Mouse (Mus musculus) midbrain, embryonic 16.5 days (tissue): ENCODE results near the gene Creld2. TPM values are rescaled to one million over a fixed set of nuclear protein-coding genes. Genes with fewer than 3 reads are reported as not detected.

Experiments used
- ATAC-seq: fragments of 200-750 bp; cut with Nextera tagmentation; 2 replicates; pipeline ENCODE4 v1.8.0; 2017; ENCODE audit warnings: moderate TSS enrichment
- H3K27ac ChIP-seq: fragments of 300-500 bp; sonication (generic); 2 replicates; pipeline ENCODE4 v1.5.1; 2014; ENCODE audit warnings: mild to moderate bottlenecking, low read length, mixed read lengths
- H3K27me3 ChIP-seq: fragments of 300-500 bp; sonication (generic); 2 replicates; pipeline ENCODE4 v1.6.1; 2014; ENCODE audit warnings: low read depth, low read length, mixed read lengths; ENCODE audit not compliant: control insufficient read depth, insufficient read depth
- H3K36me3 ChIP-seq: fragments of 300-500 bp; sonication (generic); 2 replicates; pipeline ENCODE4 v1.6.1; 2014; ENCODE audit warnings: mild to moderate bottlenecking, low read length, moderate library complexity, mixed read lengths; ENCODE audit not compliant: control insufficient read depth, insufficient read depth
- H3K4me1 ChIP-seq: fragments of 300-500 bp; sonication (generic); 2 replicates; pipeline ENCODE4 v1.6.1; 2014; ENCODE audit warnings: mild to moderate bottlenecking, low read length, mixed read lengths; ENCODE audit not compliant: control insufficient read depth, insufficient read depth
- H3K4me2 ChIP-seq: fragments of 300-500 bp; sonication (generic); 2 replicates; pipeline ENCODE4 v1.6.1; 2014; ENCODE audit warnings: mild to moderate bottlenecking, low read length, mixed read lengths
- H3K4me3 ChIP-seq: fragments of 300-500 bp; sonication (generic); 2 replicates; pipeline ENCODE4 v1.5.1; 2014; ENCODE audit warnings: low read depth, mild to moderate bottlenecking, low read length, moderate library complexity, mixed read lengths
- H3K9ac ChIP-seq: fragments of 300-500 bp; sonication (generic); 2 replicates; pipeline ENCODE4 v1.6.1; 2014; ENCODE audit warnings: low read depth, low read length, mixed read lengths
- H3K9me3 ChIP-seq: fragments of 300-500 bp; sonication (generic); replicated peaks from 2 replicates; pipeline ENCODE4 v1.6.1; 2014; ENCODE audit warnings: mild to moderate bottlenecking, low read length, mixed read lengths; ENCODE audit not compliant: control insufficient read depth, poor library complexity, severe bottlenecking
- WGBS: fragments of 180-500 bp; shearing (Covaris S2); extraction: QIAGEN DNeasy Blood & Tissue Kit; methylation state at CpG from one replicate; pipeline ENCODE4 v1.1.7; 2014; 5-methylcytosine and 5-hydroxymethylcytosine counted together
- polyA plus RNA-seq: library from polyadenylated mRNA; unstranded; fragments of >200 nt; fragmentation: Nextera tagmentation; extraction: Ambion mirVana; gene quantifications from 2 replicates; pipeline ENCODE4 v1.2.1, GENCODE M21; 2015

Gene Creld2
- polyA plus RNA-seq, 1 experiment from 2014 or later = 60.6 TPM

DNA sequence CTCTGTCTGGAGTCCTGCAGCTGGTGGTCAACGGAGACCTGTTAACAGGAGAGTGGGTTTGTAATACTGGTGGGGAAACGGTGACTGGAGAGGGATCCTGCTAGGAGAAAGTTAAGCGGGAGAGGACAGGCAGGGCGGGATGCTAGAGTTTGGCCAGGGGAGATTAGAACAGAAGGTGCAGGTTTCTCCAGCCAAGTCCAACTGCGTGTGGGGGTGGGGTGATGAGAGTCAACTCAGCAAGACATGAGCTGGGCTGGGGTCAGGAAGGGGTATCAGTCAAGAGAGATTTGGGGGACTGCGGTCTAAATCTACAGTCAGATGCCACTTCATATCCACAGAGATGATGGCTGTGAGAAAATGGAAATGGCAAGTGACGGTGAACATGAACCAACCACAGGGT lies 25.5 kb downstream of the Creld2 start:
- peaks cover under 1% of the 10 kb centered on the region; the same call in 1 of the 2 replicates for H3K4me1 ChIP-seq
- H3K27me3 ChIP-seq = no peaks in the 10 kb centered on the region
- H3K27ac ChIP-seq = no peak overlapping the region
- no peak overlapping the region for H3K9ac ChIP-seq
- no peak overlapping the region for H3K4me3 ChIP-seq
- no peaks in the 10 kb centered on the region for H3K9me3 ChIP-seq
- WGBS = 93% methylated on average over 7 of the region's 7 CpGs
- H3K4me2 ChIP-seq = no peak overlapping the region
- no peak for ATAC-seq
- no peaks in the 10 kb centered on the region for H3K36me3 ChIP-seq

DNA sequence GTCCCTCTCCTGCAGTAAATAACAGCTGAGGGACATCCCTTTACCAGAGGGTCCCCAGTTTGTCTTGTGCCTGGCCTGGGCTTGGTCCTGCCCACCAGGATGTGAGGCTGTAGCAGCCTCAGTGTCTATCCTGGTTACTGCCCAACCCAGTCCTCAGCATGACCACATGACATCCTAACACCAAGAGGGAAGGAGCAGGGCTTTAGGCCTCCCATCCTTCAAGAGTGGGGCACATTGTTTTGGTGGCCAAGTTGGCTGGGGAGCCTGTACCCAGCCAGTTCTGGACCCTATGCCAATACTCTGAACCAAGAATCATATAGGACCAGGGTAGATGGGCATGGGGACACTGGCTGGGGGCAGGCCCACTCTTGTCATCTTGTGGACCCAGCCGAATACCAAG lies 29.2 kb downstream of the Creld2 start:
- Histone ChIP-seq H3K4me1 (no peaks in the 10 kb centered on the region), H3K9ac (no peak overlapping the region), H3K4me2 (no peak overlapping the region), H3K27me3 (no peaks in the 10 kb centered on the region), H3K27ac (no peak overlapping the region), H3K36me3 (no peaks in the 10 kb centered on the region), H3K9me3 (no peaks in the 10 kb centered on the region), H3K4me3 (no peak overlapping the region)
- 93% methylated on average over 1 of the region's 1 CpGs for WGBS
- ATAC-seq = no peak

DNA sequence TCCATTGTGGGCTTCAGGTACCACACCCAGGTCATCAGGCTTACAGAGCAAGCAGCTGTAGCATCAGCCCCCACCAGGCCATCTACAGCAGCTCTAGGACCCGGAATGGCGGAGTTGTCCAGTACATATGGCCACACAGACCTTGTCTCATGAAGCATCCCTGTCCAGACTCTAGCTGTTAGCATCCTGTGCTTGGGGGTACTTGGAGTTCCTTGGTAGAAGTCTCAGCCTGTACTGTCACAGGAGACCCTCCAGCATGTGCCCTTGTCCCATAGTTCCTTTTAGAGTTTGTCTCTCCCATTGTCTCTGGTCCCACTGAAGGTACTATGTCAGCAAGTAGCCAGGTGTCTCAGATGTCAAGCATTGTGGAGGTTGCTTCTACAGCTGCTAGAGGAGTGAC lies 30.2 kb downstream of the Creld2 start:
- no peak overlapping the region for H3K9ac ChIP-seq
- H3K4me3 ChIP-seq = no peak overlapping the region
- H3K36me3 ChIP-seq = no peaks in the 10 kb centered on the region
- ATAC-seq = no peak
- H3K4me2 ChIP-seq = no peak overlapping the region
- no peak overlapping the region for H3K27ac ChIP-seq
- no peaks in the 10 kb centered on the region for H3K4me1 ChIP-seq
- 82% methylated on average over 2 of the region's 2 CpGs for WGBS
- H3K27me3 ChIP-seq = no peaks in the 10 kb centered on the region
- no peaks in the 10 kb centered on the region for H3K9me3 ChIP-seq

DNA sequence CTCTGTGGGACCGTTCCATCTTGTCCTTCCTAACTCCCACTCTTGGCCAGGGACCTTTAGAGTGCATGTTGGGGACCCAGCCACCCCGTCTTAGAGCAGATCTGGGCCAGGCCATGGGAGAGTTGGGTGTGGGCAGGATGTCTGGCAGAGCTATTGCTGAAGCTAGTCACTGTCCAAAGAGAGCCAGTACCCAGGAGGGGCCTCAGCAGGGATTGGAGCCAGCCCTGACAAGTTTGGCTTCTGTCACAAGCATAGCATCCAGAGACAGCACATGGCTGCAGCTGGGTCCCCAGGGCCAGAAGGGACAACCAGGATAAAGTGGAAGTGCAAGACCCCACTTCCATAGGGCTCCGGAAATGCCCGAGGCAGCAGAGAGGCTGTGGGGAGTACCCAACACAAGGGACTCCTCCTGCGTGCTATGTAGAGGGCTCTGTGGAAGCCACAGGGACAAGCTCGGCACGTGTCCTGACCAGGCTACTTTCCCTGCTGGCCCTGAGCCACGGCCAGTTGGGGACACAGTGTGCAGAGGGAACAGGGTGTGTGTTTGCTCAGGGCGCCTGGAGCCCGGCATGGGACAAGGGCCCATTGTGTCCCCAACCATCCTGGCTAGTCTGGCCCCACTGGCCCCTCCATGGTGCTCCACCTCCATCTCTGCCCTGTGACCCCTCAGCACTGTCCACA lies 30.8 kb downstream of the Creld2 start:
- Histone ChIP-seq H3K4me3 (no peak overlapping the region), H3K36me3 (no peaks in the 10 kb centered on the region), H3K27ac (no peak overlapping the region), H3K9ac (no peak overlapping the region), H3K27me3 (no peaks in the 10 kb centered on the region), H3K4me2 (no peak overlapping the region), H3K4me1 (no peaks in the 10 kb centered on the region), H3K9me3 (no peaks in the 10 kb centered on the region)
- 50% methylated on average over 10 of the region's 10 CpGs for WGBS
- ATAC-seq = peak; percentile 67; the same call in 1 of the 2 replicates

DNA sequence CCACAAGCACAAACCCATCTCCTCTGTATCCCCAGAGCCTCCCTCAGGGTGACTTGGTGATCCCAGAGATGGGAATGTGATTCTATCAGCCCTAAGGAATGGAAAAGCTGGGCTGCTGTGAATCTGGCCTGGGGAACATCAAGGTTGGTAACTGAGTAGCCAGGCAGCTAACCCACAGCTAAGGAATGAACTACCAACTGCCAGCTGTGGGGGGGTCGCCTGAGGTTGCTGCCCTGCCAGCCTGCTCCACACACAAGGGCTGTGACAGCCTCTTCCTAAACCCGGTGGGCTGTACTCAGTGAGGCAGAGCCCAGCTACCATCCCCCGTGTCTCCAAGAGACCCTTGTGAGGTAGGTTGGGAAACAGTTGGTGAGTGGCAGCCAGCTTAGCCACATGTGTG lies 31.6 kb downstream of the Creld2 start:
- no peak overlapping the region for H3K4me2 ChIP-seq
- H3K36me3 ChIP-seq = no peaks in the 10 kb centered on the region
- no peak for ATAC-seq
- H3K4me1 ChIP-seq = no peaks in the 10 kb centered on the region
- no peaks in the 10 kb centered on the region for H3K9me3 ChIP-seq
- H3K4me3 ChIP-seq = no peak overlapping the region
- no peak overlapping the region for H3K27ac ChIP-seq
- H3K9ac ChIP-seq = no peak overlapping the region
- no peaks in the 10 kb centered on the region for H3K27me3 ChIP-seq
- WGBS = 54% methylated on average over 3 of the region's 3 CpGs

DNA sequence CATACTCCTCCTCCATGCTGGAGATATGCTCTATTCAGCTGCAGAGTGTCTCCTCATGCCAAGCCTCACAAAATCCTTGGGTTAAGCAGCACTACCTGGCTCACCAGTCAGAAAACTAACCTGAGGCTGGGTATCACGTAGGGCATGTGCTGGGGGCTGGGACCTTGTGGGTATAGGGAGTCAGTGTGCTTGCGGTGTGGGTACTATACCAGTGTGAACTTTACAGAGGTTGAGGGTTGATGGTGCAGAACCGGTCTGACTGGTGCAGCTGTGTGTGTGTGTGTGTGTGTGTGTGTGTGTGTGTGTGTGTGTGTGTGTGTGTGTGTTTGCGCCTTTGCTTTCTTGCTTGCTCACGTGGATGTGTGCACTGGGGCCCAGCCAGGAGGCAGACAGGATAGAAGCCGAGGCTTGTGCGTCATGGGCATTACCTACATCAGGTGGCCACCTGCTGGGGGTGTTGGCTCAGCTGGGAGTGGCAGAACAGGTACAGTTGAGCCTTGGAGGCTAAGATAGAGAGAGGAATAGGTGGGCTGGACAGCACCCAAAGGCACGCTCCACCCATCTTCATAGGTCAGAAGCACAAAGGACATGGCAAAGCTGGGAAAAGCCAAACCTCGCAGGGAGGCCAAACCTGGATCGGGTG lies 32.2 kb downstream of the Creld2 start:
- 87% methylated on average over 10 of the region's 10 CpGs for WGBS
- no peak for ATAC-seq
- Histone ChIP-seq H3K4me3 (no peak overlapping the region), H3K27me3 (no peaks in the 10 kb centered on the region), H3K4me2 (no peak overlapping the region), H3K9me3 (no peaks in the 10 kb centered on the region), H3K36me3 (no peaks in the 10 kb centered on the region), H3K4me1 (no peaks in the 10 kb centered on the region), H3K9ac (no peak overlapping the region), H3K27ac (no peak overlapping the region)

DNA sequence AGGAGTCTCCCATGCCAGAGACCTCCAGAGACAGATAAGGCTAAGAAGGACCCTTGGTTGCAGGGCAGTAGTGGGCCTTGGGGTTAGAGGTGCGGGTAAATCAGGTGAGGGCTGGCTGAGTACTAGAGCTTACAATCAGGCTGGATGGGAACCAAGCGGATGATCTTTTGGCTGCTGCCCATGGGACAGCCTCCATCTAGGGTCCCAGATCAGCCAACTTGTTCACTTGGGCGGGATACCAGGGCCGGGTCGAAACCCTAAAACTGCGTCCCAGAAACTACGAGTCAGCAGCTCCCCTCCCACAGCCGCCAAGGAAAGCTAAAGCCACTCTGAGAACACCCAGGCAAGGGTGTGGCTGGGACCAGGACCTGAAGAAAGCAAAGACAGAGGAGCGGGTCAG lies 33.7 kb downstream of the Creld2 start:
- Histone ChIP-seq H3K27me3 (no peaks in the 10 kb centered on the region), H3K4me1 (no peaks in the 10 kb centered on the region), H3K4me3 (no peak overlapping the region), H3K9me3 (no peaks in the 10 kb centered on the region), H3K4me2 (no peak overlapping the region), H3K36me3 (no peaks in the 10 kb centered on the region), H3K27ac (no peak overlapping the region), H3K9ac (no peak overlapping the region)
- no peak for ATAC-seq
- 88% methylated on average over 9 of the region's 9 CpGs for WGBS

DNA sequence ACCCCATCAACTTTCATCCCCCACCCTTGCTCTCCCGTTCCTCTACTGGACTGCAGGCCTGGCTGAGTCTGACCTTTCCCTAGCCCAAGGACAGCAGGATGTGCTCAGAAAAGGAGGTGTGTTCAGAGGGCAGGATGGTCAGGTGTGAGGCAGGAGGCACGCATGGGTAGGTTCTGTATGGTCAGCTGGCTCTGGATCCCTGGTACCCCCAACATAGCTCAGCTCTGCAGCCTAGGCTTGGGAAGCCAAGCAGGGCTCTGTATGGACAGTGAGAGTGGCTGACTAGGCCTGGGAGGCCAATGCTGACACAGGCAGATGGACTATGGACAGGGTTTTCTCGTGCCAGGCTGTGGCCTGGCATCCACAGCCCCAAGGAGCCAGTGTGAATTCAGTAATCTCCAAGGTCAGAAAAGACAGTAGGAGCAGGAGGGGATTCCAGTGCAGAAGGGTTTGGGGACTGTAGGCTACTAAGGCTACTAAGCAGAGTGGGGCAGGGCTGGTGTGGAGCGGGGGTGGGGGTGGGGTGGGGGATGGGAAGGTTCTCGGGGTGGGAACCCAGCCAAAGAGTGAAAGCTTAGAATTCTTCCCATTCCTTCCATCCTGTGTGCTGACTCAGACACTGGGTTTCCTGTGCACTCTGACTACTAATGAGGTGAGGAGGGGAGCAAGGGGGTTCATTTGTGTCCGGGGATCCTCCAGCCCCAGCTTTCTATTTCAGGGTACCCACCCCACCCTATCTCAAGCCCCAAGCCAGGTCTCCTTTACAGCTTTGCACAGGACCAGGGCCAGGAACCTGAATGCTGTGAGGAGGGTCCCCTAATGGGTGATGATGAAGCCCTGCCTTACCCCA lies 34.9 kb downstream of the Creld2 start:
- no peak overlapping the region for H3K27ac ChIP-seq
- no peaks in the 10 kb centered on the region for H3K27me3 ChIP-seq
- no peaks in the 10 kb centered on the region for H3K36me3 ChIP-seq
- no peak for ATAC-seq
- no peaks in the 10 kb centered on the region for H3K4me1 ChIP-seq
- no peak overlapping the region for H3K4me3 ChIP-seq
- no peak overlapping the region for H3K4me2 ChIP-seq
- H3K9me3 ChIP-seq = no peaks in the 10 kb centered on the region
- 54% methylated on average over 6 of the region's 6 CpGs for WGBS
- H3K9ac ChIP-seq = no peak overlapping the region
